Mouse (Mus musculus): ENCODE measurements around the gene Olfr667. TPM values are rescaled to one million over a fixed set of nuclear protein-coding genes. Genes with fewer than 3 reads are reported as not detected.
"Not testable (repeated sequence)": the region's sequence is repeated elsewhere in the genome, so short reads cannot be mapped to it uniquely, and the experiment has no call there.

Gene Olfr667
- not detected for total RNA-seq (2021)
- long read RNA-seq, experiment 1, result 0 reads
- long read RNA-seq, experiment 2, result 0 reads

- intact Hi-C loops (cut with DNase I; ENCODE audit: low total_unique reads), result no loop called here
- no peak for DNase-seq
Observed at GRCm38 (mm10) chr7:104921382-104921781, at the start of gene Olfr667. TSS of gene Olfr667 (minus strand) at chr7:104921482.

GRCm38 (mm10) chr7:104962520-104962919 lies 41.2 kb upstream of the Olfr667 start, which contains the start of gene Olfr670:
TSS of gene Olfr670 (minus strand) at chr7:104962620.
- DNase-seq, result no peak
- intact Hi-C loops (cut with DNase I; ENCODE audit: low total_unique reads), result no loop called here

GRCm38 (mm10) chr7:104950234-104950633 lies 29.0 kb upstream of the Olfr667 start:
- intact Hi-C loops (cut with DNase I; ENCODE audit: low total_unique reads); DNase-seq: not testable (repeated sequence)

GRCm38 (mm10) chr7:104933940-104934339 lies 12.7 kb upstream of the Olfr667 start, which contains the start of gene Olfr669:
TSS of gene Olfr669 (plus strand) at chr7:104934240.
- no peak for DNase-seq
- intact Hi-C loops (cut with DNase I; ENCODE audit: low total_unique reads), result no loop called here

- DNase-seq, result no peak
- intact Hi-C loops (cut with DNase I; ENCODE audit: low total_unique reads), result no loop called here
Observed at GRCm38 (mm10) chr7:104927957-104928356, 6.7 kb upstream of the Olfr667 start, which contains the start of gene Olfr668. TSS of gene Olfr668 (minus strand) at chr7:104928057.

GRCm38 (mm10) chr7:104895852-104896251 lies 25.4 kb downstream of the Olfr667 start, which contains the start of gene Olfr666:
TSS of gene Olfr666 (minus strand) at chr7:104895952.
- no peak for DNase-seq
- intact Hi-C loops (cut with DNase I; ENCODE audit: low total_unique reads), result no loop called here

- no peak for DNase-seq
- intact Hi-C loops (cut with DNase I; ENCODE audit: low total_unique reads), result no loop called here
Observed at GRCm38 (mm10) chr7:104877731-104878130, 43.6 kb downstream of the Olfr667 start, which contains the start of gene Olfr665. TSS of gene Olfr665 (plus strand) at chr7:104878031.

Other genes with a start within 250 kb of the Olfr667 start
- gene Olfr661, start 235.0 kb downstream of the Olfr667 start, total RNA-seq (2021), result not detected
- not detected for gene Usp17le, start 144.0 kb downstream of the Olfr667 start, total RNA-seq (2021)
- gene Usp17lb, start 78.9 kb downstream of the Olfr667 start, total RNA-seq (2021), result not detected
- not detected for gene Usp17la, start 64.5 kb downstream of the Olfr667 start, total RNA-seq (2021)
- not detected for gene Olfr665, start 43.5 kb downstream of the Olfr667 start, total RNA-seq (2021)
- gene Olfr666, start 25.5 kb downstream of the Olfr667 start, total RNA-seq (2021), result not detected
- gene Olfr668, start 6.6 kb upstream of the Olfr667 start, total RNA-seq (2021), result not detected
- not detected for gene Olfr669, start 12.8 kb upstream of the Olfr667 start, total RNA-seq (2021)
- gene Olfr670, start 41.1 kb upstream of the Olfr667 start, total RNA-seq (2021), result not detected
- gene Olfr671, start 57.6 kb upstream of the Olfr667 start, total RNA-seq (2021), result not detected
- gene Olfr672, start 80.5 kb upstream of the Olfr667 start, total RNA-seq (2021), result not detected
- gene Olfr675, start 107.0 kb upstream of the Olfr667 start, total RNA-seq (2021), result not detected
- not detected for gene Olfr676, start 111.2 kb upstream of the Olfr667 start, total RNA-seq (2021)
- gene Olfr677, start 129.9 kb upstream of the Olfr667 start, total RNA-seq (2021), result not detected
- not detected for gene Olfr678, start 143.0 kb upstream of the Olfr667 start, total RNA-seq (2021)
- not detected for gene Olfr679, start 159.7 kb upstream of the Olfr667 start, total RNA-seq (2021)
- not detected for gene Olfr680-ps1, start 171.3 kb upstream of the Olfr667 start, total RNA-seq (2021)
- gene Olfr681, start 195.4 kb upstream of the Olfr667 start, total RNA-seq (2021), result not detected
- not detected for gene Olfr683, start 225.5 kb upstream of the Olfr667 start, total RNA-seq (2021)
- not detected for gene Olfr684, start 242.2 kb upstream of the Olfr667 start, total RNA-seq (2021)

All from gastrocnemius, postnatal 14 days (tissue).